Mouse (Mus musculus): ENCODE data around the gene Olfr1387. TPM values are rescaled to one million over a fixed set of nuclear protein-coding genes. Genes with fewer than 3 reads are reported as not detected.

Olfr1387 gene
- not detected in 4 replicates for total RNA-seq (2023)

DNA sequence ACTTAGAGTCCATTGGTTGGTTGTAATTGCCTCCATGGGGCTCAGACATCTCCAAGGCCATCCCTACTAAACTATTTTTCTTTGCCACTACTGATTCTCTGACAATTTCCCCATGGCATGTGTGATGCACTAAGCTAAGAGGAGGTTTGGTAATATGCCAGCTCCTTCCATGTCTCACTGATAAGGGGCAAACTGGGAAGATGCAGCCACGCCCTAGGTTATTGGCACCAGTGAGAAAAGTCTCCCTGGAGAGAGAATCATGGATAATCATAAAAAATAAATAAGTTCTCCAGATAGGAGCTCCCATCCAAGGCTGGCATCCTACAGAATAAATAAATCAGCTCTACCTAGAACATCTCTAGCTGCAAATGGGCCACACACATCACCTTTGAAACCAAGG is at the start of gene Olfr1387:
Gene Olfr1387, plus strand, starts transcription at position 301 of the 400 bp plus-strand sequence.

DNA sequence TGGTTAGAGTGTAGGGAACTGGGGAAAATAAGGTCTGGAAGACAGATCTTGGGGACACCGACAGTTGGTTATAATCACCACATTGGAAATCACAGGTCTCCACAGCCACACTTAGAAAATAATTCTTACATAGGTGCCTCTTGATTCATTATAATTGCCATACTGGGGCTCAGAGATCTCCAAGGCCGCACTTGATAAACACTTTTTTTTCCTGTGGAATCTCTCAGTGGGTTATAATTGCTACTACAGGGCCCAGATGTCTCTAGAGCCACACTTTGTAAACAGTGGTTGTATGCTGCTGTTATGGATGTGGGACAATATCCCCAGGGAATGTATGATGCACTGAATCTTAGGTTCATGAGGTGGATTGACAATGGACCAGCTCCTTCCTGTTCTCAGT is 32.4 kb upstream of the Olfr1387 start, which contains the start of gene Olfr1389:
Gene Olfr1389, plus strand, starts transcription at position 301 of the 400 bp plus-strand sequence.

DNA sequence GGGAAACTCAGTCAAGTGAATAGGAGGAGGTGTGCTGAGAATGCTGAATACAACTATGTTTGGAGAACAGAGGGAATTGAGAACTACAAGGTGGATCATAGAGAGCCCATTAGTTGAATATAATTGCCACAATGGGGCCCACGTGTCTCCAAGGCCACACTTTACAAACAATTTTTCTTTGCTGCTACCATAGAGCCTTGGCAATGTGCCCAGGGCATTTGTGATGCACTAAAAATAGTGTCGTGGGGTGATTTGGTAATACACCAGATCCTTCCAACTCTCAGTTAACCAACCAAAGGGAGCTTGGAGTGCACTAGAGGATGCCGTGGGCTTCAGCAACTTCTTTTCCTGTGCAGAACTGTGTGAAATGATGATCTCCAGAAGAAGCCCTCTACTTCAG is 18.7 kb upstream of the Olfr1387 start, which contains the start of gene Olfr1388:
Gene Olfr1388, plus strand, starts transcription at position 214 of the 400 bp plus-strand sequence.

DNA sequence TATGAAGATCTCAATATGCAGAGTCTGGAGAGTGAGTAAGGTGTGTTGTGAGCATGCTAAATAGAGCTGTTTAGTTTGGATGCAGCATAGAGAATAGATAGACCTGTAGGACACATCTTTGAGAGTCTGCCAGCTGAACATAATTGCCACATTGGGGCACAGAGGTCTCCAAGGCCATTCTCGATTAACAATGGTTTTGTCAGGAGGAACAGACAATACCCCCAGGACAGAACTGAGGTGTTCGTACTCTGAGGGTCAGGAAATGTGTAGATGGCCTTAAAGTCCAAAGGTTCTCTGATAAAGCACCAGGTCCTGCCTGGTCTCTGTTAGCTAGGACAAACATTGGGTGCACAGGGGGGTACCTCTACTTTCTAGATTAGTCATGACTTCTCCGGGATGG is 9.6 kb downstream of the Olfr1387 start, which contains the start of gene Olfr1386:
Gene Olfr1386, plus strand, starts transcription at position 301 of the 400 bp plus-strand sequence.

DNA sequence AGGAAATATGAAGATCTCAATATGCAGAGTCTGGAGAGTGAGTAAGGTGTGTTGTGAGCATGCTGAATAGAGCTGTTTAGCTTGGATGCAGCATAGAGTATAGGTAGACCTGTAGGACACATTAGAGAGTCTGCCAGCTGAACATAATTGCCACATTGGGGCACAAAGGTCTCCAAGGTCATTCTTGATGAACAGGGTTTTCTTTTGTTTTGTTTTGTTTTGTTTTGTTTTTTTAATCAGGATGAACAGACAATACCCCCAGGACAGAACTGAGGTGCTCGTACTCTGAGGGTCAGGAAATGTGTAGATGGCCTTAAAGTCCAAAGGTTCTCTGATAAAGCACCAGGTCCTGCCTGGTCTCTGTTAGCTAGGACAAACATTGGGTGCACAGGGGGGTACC is 33.6 kb downstream of the Olfr1387 start, which contains the start of gene Olfr1385:
Gene Olfr1385, plus strand, starts transcription at position 301 of the 400 bp plus-strand sequence.

Other genes starting within 250 kb of the Olfr1387 start
- gene Mgat1, start 211.2 kb upstream of the Olfr1387 start, total RNA-seq (2023), result 152 to 167 TPM (median 157 TPM) in 4 replicates
- gene Olfr1393, start 177.0 kb upstream of the Olfr1387 start, total RNA-seq (2023), result 0.66 to 2.0 TPM (median 0.83 TPM) in 4 replicates
- 0.63 TPM in 1 of 4 replicates, not detected in the others for gene Olfr1392, start 170.1 kb upstream of the Olfr1387 start, total RNA-seq (2023)
- gene Olfr10, start 150.6 kb upstream of the Olfr1387 start, total RNA-seq (2023), result not detected in 4 replicates
- not detected in 4 replicates for gene Olfr1391, start 132.6 kb upstream of the Olfr1387 start, total RNA-seq (2023)
- not detected in 4 replicates for gene Olfr1390, start 120.2 kb upstream of the Olfr1387 start, total RNA-seq (2023)
- not detected in 4 replicates for gene Olfr1389, start 32.3 kb upstream of the Olfr1387 start, total RNA-seq (2023)
- 0.24 to 0.70 TPM (median 0.39 TPM) in 4 replicates for gene Olfr1388, start 18.7 kb upstream of the Olfr1387 start, total RNA-seq (2023)
- not detected in 4 replicates for gene Olfr1386, start 9.7 kb downstream of the Olfr1387 start, total RNA-seq (2023)
- gene Olfr1385, start 33.7 kb downstream of the Olfr1387 start, total RNA-seq (2023), result 0.17 to 0.18 TPM in 2 of 4 replicates, not detected in the others
- gene Olfr1384, start 51.4 kb downstream of the Olfr1387 start, total RNA-seq (2023), result not detected in 4 replicates
- not detected in 4 replicates for gene Olfr1383, start 64.3 kb downstream of the Olfr1387 start, total RNA-seq (2023)
- gene Olfr1382, start 72.9 kb downstream of the Olfr1387 start, total RNA-seq (2023), result not detected in 4 replicates
- gene Olfr1381, start 88.1 kb downstream of the Olfr1387 start, total RNA-seq (2023), result not detected in 4 replicates
- not detected in 4 replicates for gene Olfr1380, start 101.5 kb downstream of the Olfr1387 start, total RNA-seq (2023)
- gene Flt4, start 153.9 kb downstream of the Olfr1387 start, total RNA-seq (2023), result not detected in 4 replicates
- gene Scgb3a1, start 208.3 kb downstream of the Olfr1387 start, total RNA-seq (2023), result not detected in 4 replicates

Data from B cell, adult 62 days (primary cell).